Mouse (Mus musculus): ENCODE measurements at regions not wholly inside any gene's neighbourhood (a gene's known extent, or its start where the extent isn't known, plus 50 kb on each side); places are given as distances from the start of the nearest gene placed in this dataset.

GRCm38 (mm10) chr7:73118871-73119270, 256.4 kb upstream of the Rgma start:
- TF ChIP-seq CTCF (IDR thresholded peaks at IDR 0.05 in 2 of 3, conservative IDR thresholded peaks at IDR 0.05 in 1 of 3; ENCODE audit: control insufficient read depth in 1 of 3, insufficient read depth in 1 of 3, low read depth in 2 of 3, low read length in 3 of 3, poor library complexity in 1 of 3, severe bottlenecking in 1 of 3) (no peak), E2F4 (IDR thresholded peaks at IDR 0.05; ENCODE audit: borderline replicate concordance, low read depth, low read length) (no peak), POLR2A (IDR thresholded peaks at IDR 0.05; ENCODE audit: control insufficient read depth in 1 of 2, insufficient read depth in 1 of 2, low read depth in 1 of 2, low read length in 2 of 2, poor library complexity in 1 of 2) (no peak), ZNF384 (IDR thresholded peaks at IDR 0.05; ENCODE audit: low read depth, low read length) (no peak), KAT2A (conservative IDR thresholded peaks at IDR 0.05; ENCODE audit: low read depth, low read length) (no peak), EP300 (IDR thresholded peaks at IDR 0.05; ENCODE audit: low read depth in 1 of 2, low read length in 2 of 2) (no peak), USF1 (IDR thresholded peaks at IDR 0.05; ENCODE audit: low read depth, low read length) (no peak)

Measured in MEL (cell line).